Mouse (Mus musculus) spleen, postnatal 36 days (tissue): Measurements from ENCODE around the gene Fbxl2.

Experiments used
- DNase-seq, 2 experiments: peaks; one replicate each; pipeline ENCODE4 v3.0.0; 2022; ENCODE audit warnings: low spot score in 2 of 2, mixed read lengths in 1 of 2

Fbxl2 gene

GRCm38 (mm10) chr9:113915789-113916188, 130.2 kb downstream of the Fbxl2 start:
- DNase-seq = no peak
